Mouse (Mus musculus): Measurements from ENCODE around the gene Cnst. TPM values are rescaled to one million over a fixed set of nuclear protein-coding genes. Genes with fewer than 3 reads are reported as not detected.

The Cnst gene
- total RNA-seq (2014; fragmentation: Nextera tagmentation) (15.8 and 17.5 TPM in 2 replicates), total RNA-seq (2017) (18.4 and 19.1 TPM in 2 replicates)

DNA sequence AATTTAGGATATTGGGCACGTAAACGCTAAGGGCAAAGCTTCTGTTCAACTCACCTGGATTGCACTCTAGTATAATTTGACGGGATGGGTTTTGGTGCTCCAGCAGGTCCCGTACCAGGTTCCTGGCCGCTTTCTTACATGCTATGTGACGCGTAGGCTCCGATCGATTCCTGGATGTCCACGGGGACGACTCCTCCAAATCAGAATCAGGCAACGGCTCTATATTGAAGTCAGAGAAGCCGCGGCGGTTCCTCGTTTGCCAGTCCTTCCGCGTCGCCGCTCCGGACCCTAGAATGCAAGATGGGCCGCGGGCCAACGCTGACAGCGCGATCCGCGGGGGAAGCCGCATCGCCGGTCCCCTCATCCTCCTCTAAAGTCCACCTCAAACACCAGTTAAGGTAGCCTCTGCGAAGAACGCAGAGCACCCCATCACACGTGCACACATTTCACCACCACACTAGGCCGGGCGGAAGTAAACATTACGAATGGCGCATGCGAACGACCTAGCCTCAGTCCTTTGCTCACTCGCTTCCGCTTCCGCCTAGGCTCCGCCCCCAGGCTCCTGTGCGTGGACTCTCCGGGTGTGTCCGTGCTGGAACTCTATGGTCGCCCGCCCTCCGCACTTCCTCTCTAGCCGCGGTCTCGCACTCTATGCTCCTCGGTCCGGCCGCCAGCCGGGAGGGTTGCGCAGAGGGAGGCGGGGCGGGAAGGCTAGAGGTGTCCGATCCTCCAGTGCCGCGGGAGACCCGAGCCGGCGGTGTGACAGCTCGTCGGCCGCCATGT, at the start of gene Cnst, which contains the start of gene Tfb2m:
Gene Cnst (plus strand): TSS at position 603 of the 783 bp plus-strand sequence.
Gene Tfb2m (minus strand): TSS at position 500 of the 783 bp plus-strand sequence.
- peak; percentile 91 for ATAC-seq (replicated peaks; ENCODE audit: poor library complexity, severe bottlenecking)

DNA sequence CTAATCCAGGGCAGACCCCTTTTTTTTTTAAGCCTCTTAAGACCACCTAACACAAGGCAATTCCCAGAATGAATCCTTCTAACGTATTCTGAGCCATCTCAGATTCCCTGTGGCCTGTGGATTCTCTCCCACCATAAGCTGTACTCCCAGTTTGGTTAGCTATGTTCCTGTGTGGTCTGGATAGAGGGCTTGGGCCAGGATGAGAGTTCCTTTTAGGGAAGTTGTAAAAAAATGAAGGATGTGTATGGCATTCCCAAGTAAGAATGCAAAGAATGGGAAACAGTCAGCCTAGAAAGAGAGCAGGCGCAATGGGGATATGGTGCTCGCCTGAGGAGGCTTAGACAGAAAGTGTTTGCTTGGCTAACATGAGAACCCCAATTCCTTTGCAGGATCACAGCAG, 46.9 kb upstream of the Cnst start:
- no peak for ATAC-seq (replicated peaks; ENCODE audit: poor library complexity, severe bottlenecking)

DNA sequence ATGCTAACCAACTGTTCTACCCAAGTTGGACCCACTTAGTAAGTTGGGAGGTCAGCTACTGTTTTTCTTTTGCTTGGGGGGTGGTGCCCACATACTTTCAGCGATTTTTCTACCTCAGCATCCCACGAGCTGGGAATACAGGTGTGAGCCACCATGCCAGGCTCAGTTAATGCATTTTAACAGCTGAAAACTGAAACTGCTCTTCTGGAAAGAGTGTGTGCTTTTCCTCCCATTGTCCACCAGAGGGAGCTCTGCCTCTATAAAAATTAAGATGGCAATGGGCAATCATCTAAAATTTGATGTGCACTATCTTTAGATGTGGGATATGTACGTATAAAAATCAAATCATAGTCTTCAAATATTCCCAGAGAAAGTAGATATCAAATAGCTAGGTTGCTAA, 43.6 kb upstream of the Cnst start:
- ATAC-seq (replicated peaks; ENCODE audit: poor library complexity, severe bottlenecking): peak; percentile 55; the same call in 1 of the 2 replicates

DNA sequence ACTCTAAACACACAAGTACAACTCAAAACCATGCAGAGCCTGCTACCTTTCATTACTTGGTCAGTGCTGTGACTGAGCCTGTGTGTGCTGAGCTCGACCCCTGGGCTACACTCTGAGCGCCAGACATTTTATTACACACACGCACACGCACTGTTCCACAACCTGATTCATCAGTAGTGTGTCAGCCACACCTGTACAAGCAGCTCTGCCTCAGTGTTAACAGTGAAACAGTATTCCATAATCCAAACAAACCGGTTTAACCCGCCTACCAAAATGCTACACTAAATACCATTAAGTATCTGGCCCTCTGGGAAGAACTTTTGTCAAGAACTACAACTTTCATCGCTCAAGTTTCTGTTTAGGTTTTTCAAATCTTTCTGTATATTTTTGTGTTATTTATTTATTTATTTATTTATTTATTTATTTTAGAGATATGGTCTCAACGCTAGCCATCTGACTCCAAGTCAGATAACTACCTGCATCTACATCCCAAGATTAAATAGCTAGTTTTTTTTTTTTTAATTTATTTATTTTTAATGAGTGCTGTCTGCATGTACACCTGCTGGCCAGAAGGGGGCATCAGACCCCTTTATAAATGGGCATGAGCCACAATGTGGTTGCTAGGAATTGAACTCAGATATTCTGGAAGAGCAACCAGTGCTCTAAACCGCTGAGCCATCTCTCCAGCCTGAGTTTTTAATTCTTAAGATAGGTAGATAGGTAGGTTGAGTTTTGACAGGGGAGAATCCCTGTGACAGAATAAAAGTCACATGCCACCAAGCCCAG, 39.4 kb upstream of the Cnst start:
- ATAC-seq (replicated peaks; ENCODE audit: poor library complexity, severe bottlenecking): peak; percentile 74

DNA sequence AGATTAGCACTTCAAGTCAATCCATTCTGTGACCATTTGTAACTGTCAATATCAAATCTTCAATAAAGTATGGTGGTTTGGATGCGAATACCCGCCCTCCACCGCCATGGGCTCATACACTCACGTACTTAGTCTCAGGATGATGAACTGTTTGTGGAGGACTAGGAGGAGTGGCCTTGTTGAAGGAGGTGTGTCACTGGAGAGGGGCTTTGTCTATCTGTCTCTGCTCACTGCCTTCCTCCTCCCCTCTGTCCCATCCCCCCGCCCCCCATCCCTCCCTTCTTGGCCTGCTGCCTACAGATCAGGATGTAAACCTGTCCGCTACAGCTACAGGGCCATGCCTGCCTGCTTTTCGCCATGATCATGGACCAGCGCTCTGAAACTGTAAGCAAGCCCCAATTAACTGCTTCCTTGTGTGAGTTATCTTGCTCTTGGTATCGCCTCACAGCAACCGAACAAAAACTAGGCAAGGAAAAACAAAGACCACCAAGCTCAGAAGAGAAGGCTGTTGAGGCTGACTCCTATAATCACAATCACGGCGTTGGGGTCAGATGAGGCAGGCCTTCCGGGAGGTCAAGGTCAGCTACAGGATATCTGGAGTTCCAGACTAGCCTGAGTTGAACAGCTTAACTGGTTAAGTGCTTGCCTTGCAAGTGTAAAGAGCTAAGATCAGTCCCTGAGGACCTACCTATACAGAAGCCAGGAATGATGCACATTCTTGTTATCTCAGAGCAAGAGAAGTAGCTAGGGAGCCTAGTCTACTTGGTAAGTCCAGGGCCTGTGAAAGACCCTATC, 35.4 kb upstream of the Cnst start:
- ATAC-seq (replicated peaks; ENCODE audit: poor library complexity, severe bottlenecking): no peak

DNA sequence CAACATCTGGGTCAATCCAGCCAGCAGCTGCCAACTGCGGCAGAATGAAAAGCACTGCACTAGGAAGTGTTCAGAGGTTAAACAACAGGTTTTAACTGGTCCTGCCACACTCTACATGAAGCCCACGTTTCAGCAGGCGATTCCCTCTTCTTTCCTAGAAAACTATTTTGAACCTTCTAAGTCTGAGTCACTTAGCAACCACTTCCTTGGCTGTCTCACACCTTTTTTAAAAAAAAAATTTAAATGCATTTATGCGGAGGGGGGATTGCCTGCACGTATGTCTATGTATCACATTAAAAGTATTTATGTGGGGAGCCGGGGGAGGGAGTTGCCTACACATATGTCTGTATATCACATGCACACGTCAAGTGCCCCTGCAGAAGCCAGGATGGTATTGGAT, 34.3 kb upstream of the Cnst start:
- ATAC-seq (replicated peaks; ENCODE audit: poor library complexity, severe bottlenecking): no peak

DNA sequence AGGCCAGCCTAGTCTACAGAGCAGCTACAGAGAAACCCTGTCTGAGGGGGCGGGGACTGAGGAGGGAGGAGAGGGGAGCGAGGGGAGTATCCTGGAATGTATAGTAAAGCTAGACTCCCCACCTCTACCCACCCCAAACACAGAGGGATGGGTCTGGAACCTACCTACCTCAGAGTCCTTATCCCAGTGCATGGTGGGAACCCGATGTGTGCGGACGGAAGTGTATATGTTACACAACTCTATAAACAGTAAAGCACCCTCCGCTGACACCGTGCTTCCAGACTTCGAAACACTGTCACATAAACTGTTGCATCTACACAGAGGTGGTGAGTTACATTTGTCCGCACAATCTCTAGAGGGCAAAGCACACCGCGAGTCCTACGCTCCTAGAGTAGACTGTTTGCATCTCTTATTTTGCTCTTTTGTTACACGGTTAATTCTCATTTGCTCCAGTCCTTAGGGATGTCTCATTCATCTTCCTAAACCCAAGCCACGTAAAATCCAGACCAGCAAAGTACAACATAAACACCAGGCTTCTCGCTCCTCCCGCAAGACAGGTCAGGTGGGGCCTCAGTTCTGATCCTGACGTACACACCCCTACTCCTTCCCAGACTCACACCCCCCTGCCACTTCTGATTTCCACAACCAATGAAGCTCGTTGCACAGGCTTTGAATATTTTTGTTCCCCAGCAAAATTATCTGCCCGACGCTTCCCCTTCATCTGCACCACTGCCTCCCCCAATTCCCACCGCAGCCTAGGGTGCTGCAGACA, 29.0 kb upstream of the Cnst start:
- peak; percentile 78 for ATAC-seq (replicated peaks; ENCODE audit: poor library complexity, severe bottlenecking)

DNA sequence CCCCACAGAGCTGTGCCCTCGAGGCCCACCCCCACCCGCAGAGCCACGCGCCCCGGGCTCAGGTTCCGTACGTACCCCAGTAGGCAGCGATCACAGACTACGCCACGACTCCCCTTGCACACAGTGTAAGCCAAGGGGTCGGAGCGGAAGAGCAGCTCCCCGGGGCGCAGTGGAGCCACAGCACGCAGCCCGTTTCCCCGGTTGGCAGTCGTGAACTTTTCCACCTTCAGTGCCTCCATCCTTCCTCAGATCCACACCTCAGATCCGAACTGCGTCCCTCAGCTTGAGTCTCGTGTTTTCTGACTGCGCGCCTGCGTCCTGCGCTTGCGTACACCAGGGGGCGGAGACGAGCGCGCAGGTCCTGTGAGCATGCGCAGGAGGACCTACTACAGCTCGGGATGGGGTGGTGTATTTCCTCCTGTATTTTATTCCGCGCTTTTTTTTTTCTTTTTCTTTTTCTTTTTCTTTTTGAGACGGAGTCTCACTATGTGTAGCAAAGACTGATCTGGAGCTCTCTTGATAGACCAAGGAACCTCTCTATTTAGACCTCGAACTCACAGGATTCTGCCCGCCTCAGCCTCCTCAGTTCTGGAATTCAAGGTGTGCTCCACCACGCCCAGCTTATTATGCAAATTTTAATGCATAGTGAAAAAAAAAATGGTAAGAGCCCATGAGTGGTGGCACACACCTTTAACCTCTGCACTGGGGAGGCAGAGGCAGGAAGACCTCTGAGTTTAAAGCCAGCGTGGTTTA, 28.3 kb upstream of the Cnst start, which contains the start of gene Smyd3:
Gene Smyd3 (minus strand): TSS at position 329 of the 753 bp plus-strand sequence.
- peak; percentile 86 for ATAC-seq (replicated peaks; ENCODE audit: poor library complexity, severe bottlenecking)

DNA sequence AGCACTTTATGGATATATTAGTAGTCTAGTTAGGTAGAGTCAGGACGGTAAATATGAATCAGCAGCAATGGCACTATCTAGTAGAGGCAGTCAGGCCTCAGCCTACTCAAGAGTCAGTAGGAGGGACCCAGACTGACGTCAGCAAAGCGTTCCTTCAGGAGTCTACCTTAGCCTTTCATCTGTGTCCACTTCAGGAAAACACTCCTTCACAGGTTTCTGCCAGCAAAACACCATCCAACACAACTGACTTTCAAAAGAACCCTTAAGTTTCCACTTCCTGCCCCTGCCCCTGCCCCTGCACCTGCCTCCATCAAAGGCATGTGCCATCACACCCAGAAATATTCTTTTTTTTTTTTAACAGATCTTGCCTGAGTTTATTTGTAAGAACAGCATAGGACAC, 26.3 kb upstream of the Cnst start:
- no peak for ATAC-seq (replicated peaks; ENCODE audit: poor library complexity, severe bottlenecking)

DNA sequence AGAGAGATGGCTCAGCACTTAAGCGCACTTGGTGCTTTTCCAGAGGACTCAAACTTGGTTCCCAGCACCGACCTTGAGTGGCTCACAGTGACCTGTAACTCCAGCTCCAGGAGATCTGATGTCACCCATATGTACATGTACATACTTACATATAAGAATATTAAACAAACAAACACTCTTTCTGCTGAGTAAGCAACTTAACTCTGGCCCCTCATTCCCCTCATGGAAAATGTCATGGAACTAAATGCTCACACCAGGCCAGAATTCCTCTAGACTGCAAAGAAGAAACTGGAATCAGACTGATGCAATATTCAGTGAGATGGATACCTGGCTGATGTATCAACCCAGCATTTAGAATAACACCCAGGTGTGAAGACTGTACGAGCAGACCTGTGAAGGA, 7.1 kb upstream of the Cnst start:
- no peak for ATAC-seq (replicated peaks; ENCODE audit: poor library complexity, severe bottlenecking)

DNA sequence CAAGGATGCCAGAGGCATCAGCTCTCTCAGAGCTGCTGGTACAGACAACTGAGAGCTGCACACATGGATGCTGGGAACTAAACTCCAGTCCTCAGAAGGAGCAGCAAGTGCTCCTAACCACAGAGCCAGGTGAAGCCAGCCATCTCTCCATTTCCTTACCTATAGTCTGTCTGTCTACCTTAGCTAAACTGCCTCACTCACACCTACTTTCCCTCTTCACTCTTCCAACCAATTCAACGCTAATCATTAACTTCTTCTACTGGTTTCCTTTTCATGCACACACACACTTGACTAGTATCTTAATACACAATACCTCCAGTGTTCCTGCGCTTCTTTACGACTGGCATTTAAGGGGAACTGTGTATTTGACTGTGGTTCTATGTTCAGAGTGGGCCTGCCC, 6.3 kb upstream of the Cnst start:
- no peak for ATAC-seq (replicated peaks; ENCODE audit: poor library complexity, severe bottlenecking)

DNA sequence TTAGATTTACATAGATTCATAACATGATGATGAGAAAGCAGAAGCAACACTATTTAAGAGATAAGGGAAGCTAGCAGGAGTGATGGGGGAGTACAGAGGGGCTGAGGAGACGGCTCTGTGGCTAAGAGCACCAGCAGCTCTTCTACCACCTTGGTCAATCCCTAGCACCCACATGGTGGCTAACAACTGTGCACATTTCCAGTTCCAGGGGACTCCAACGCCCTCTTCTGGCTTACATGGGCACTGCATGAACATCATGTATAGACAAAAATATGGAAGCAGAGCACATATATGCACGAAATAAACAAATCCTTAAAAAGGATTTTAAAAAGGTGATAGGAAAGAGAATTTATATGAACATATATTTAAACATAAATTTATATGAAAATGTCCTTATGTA, 4.7 kb upstream of the Cnst start:
- ATAC-seq (replicated peaks; ENCODE audit: poor library complexity, severe bottlenecking): no peak

DNA sequence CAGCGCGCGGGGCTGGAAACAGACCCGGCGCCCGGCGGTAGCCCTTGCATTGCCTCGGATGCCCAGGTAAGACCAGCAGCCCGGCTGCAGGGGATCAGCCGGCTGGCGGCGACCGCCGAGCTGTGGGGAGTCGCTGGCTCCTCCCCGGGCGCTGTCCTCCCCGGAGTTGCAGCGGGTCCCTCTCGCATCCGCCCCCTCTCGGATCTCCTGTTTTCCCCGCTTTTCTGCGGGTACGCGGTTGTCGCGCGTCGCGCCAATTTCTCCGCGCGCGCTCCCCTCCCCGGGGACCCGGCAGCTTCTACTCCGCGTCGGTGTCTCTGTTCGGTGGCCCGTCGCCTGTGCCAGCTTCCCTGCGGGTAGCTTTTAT, 364 bp downstream of the Cnst start:
- peak; percentile 38 for ATAC-seq (replicated peaks; ENCODE audit: poor library complexity, severe bottlenecking)

DNA sequence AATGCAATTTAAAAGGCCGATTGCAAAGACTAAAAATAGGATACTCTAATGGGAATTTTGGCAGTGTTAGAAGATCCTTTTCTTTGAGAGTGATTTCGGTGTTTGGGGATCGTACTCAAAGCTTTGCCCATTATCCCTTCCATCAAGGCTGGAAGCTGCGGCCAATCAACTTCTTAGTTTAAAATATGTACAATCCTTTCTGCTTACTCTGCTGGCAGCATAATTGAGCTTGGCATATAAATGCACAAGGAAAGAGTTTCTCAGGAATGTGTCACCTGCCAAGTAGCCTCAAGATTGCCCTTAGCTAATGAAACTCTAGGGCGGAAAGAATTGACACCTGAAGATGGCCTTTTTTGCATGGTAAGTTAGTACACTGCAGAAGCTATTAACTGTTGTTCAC, 1.0 kb downstream of the Cnst start:
- ATAC-seq (replicated peaks; ENCODE audit: poor library complexity, severe bottlenecking): no peak

DNA sequence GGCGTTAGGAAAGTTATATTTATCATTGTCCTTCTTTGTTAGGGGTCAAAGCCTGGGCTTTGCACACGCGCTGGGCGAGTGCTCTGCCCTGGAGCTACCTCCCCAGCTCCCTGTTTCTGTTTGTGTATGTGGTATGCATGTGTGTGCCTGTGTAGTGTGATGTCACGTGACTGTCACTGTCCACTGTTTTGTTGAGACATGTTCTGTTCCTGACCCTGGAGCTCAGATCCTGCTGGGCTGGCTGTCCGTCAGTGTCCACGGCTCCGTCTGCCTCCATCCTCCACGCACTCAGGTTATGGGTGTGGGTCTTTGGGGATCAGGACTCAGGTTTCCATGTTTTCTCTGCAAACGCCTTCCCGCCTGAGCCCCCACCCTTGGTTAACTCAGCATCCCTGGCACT, 2.0 kb downstream of the Cnst start:
- no peak for ATAC-seq (replicated peaks; ENCODE audit: poor library complexity, severe bottlenecking)

DNA sequence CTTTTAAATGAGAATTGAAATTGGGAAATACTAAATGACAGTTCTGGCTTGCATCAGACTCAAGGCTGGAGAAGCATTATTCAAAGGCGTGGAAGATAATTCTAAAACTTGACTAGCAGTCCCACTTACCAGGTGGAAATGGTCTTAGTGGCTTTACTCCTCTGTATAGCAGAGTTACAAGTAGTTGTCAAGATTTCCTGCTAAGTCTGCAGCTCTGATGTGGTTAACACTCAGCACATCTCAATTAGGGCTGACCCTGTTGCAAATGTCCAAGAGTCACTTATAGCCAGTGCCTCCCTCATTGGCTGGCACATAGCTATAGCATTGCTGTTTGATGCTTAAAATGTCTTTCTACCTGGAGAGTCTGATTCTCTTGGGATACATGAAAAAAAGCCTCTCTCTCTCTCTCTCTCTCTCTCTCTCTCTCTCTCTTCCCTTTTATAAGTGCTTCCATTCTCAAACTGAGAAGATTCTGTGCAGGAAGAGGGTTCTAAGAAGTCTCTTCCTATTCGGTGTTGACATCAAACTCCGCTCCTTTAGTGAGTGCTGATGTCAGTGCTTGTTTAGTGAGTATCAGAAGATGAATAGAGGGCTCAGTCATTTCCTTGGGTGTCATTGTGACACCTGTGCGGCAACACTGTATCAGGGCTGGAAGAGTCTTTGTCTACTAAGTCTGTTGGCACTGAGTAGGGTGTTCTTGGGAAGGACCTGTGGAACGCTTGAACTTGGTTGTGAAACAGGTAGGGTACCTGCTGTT, 3.0 kb downstream of the Cnst start:
- no peak for ATAC-seq (replicated peaks; ENCODE audit: poor library complexity, severe bottlenecking)

DNA sequence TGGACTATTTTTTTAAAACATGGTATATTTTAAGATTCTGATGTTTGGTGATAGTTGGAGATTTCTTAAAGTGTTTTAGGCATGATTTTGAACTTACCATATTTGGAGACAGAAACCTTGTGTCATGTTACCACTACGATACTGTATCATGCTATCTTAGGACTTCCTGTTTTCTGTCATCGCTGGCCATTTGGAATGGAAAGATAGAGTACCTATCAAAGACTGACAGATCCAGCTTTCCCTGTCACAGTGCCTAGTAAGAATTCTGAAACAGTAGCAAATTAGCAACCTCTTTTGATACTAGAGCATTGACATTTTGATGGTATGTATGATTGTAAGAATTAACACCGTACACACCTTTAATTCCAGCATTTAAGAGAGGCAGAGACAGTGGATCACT, 5.2 kb downstream of the Cnst start:
- ATAC-seq (replicated peaks; ENCODE audit: poor library complexity, severe bottlenecking): peak; percentile 31; the same call in 1 of the 2 replicates

DNA sequence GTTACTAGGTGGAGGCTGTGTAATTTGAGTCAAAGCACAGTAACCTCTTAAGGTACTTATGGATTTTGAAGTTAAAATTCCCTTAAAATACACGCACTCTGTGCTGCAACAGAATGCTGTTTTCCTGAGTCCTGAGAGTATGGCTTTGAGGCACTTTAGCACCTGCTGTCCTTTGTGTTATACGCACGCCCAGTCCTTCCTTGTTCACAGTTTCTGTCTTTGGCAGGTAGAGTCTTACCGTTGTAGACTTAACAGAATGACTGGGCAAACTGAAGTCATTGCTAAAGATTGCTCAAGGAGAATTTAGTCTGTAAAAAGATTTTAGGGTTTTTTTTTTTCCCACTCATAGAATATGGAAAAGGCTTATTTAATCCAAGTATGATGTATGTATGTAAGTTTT, 5.8 kb downstream of the Cnst start:
- no peak for ATAC-seq (replicated peaks; ENCODE audit: poor library complexity, severe bottlenecking)

DNA sequence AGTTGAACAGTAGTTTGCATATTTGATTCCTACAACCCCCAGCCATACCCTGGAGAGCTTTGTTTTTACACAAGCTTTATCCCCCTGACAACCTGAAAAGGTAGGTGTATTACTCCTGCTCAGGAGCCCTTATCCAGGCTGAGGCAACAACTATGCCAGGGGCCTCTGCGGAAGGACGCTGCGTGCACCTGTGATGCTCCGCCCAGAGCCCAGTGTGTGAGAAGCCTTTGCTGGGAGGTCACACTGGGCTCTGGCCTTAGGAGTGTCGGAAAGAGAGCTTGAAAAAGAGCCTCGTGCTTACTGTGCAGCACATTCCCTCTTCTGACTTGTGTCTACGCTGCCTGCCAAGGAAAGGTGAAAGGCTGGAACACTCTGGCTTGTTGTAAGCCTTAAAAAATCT, 6.6 kb downstream of the Cnst start:
- ATAC-seq (replicated peaks; ENCODE audit: poor library complexity, severe bottlenecking): no peak

Data from granulocyte monocyte progenitor cell, adult 5-6 weeks (primary cell).